Mouse (Mus musculus) E14TG2a.4 (cell line): ENCODE results near the gene Cd3eap.

Experiments
- CTCF ChIP-seq: conservative IDR thresholded peaks from 2 replicates; pipeline ENCODE4 v1.5.1; 2014; ENCODE audit warnings: low read length
- NANOG ChIP-seq: IDR thresholded peaks from 2 replicates; pipeline ENCODE4 v1.6.1; 2014; ENCODE audit warnings: borderline replicate concordance, low read length, mixed read lengths
- POU5F1 ChIP-seq: IDR thresholded peaks from 2 replicates; pipeline ENCODE4 v1.6.1; 2014; ENCODE audit warnings: low read length, borderline replicate concordance

DNA sequence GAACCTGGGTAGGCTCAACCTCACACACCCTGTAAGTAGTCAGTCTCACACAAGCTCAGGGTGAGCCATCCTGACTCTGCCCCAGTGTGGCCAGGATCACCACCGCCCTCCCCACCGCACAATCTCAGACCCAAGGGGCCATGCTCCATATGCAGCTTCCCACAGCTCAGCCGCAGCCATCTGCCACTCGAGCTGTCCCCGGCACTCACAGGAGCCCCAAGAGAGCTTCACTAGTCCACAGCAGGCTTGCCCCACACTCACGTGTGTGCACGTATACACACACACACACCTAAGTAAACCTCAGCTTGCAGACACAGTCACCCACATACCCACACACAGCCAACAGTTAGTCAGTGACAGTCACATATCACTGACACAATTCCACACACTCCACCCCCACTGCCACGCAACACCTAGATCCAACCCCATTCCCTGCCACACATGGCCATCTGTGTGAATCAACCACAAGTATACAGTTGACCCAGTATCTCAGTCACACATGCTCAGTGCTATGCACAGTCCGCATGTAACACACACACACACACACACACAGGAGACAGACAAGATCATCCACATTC, 43.3 kb upstream of the Cd3eap start:
- TF ChIP-seq CTCF: no peak
- no peak for TF ChIP-seq POU5F1
- TF ChIP-seq NANOG: no peak
